Comparison of ENCODE assay signal across 8 mouse cellular contexts in genomic region chr7:4658912-4659551, GRCm38 (mm10). TPM values are rescaled to one million over a fixed set of nuclear protein-coding genes. Genes with fewer than 3 reads are reported as not detected.
DNase-seq lines count a peak whose midpoint lies in the region; ATAC-seq lines count a peak whose summit lies in the region.

Gene Ppp6r1, minus strand, starts transcription at chr7:4659019.

- DNase-seq in Muller cell, postnatal 12 days (ENCODE audit: inconsistent ontology term) = peak; percentile 98
- peak; percentile 99 for DNase-seq in cerebellum, adult 9-11 months
- peak; percentile 95 to 97 for DNase-seq in frontal cortex, adult 2 months (ENCODE audit: extremely low spot score in 1 of 2, low spot score in 1 of 2)
- peak; percentile 97 for DNase-seq in hindbrain, embryonic 11.5 days (ENCODE audit: low spot score)
- peak; percentile 95 to 97 for DNase-seq in layer of hippocampus, postnatal 10 days (ENCODE audit: low spot score in 2 of 2)
- DNase-seq in lung, postnatal 10 days = peak; percentile 98
- peak; percentile 98 for DNase-seq in ovary, postnatal 36 days (ENCODE audit: low spot score)
- DNase-seq in thymus, postnatal 25 days = peak; percentile 98

- peaks cover 8% of the 10 kb centered on the region for H3K4me1 ChIP-seq in hindbrain, embryonic 11.5 days (replicated peaks; ENCODE audit: control insufficient read depth, insufficient read depth, low read length)

- ATAC-seq in hindbrain, embryonic 11.5 days (ENCODE audit: low FRiP score) = peak; percentile 98

- H3K4me2 ChIP-seq in hindbrain, embryonic 11.5 days (replicated peaks; ENCODE audit: low read depth, low read length) = peak within 1 kb of the TSS; percentile 91

- no peaks in the 10 kb centered on the region for H3K36me3 ChIP-seq in hindbrain, embryonic 11.5 days (ENCODE audit: control insufficient read depth, insufficient read depth, low read length)

- H3K27me3 ChIP-seq in hindbrain, embryonic 11.5 days (ENCODE audit: control insufficient read depth, insufficient read depth, low read length) = no peaks in the 10 kb centered on the region

- no peaks in the 10 kb centered on the region for H3K9me3 ChIP-seq in hindbrain, embryonic 11.5 days (ENCODE audit: control insufficient read depth, low read length)

- peak within 1 kb of the TSS; percentile 85 for H3K4me3 ChIP-seq in hindbrain, embryonic 11.5 days (ENCODE audit: low read depth, low read length)

- H3K9ac ChIP-seq in hindbrain, embryonic 11.5 days (ENCODE audit: low read depth, low read length) = peak within 1 kb of the TSS; percentile 89

- peak within 1 kb of the TSS; percentile 89 for H3K27ac ChIP-seq in hindbrain, embryonic 11.5 days (ENCODE audit: low read depth, low read length)

- under 1% methylated on average over 54 of the region's 54 CpGs for WGBS in hindbrain, embryonic 11.5 days

RNA-seq across cellular contexts. Expression of gene Ppp6r1, which starts in this region (rescaled TPM):
- polyA plus RNA-seq in frontal cortex, adult 2 months (2012; rRNA removed) = 128 and 129 TPM in 2 replicates
- 6.0 and 8.1 TPM in 2 replicates for polyA plus RNA-seq in hindbrain, embryonic 11.5 days (2014; fragmentation: Nextera tagmentation; extraction: Ambion mirVana)
- 100 to 1,000 TPM; 112 to 121 TPM for total RNA-seq in layer of hippocampus, postnatal 10 days (2021)

Comparison
In these comparisons a context has a peak if more than half of its experiments do, and no peak if none do; other contexts are left out.
1. Peak in every context shown above with its lines: DNase-seq, ATAC-seq, H3K4me3 ChIP-seq and H3K27ac ChIP-seq.
2. RNA of gene Ppp6r1 (polyA plus RNA-seq): 128 to 129 TPM in frontal cortex, adult 2 months; 6.0 to 8.1 TPM in hindbrain, embryonic 11.5 days; every median in the first group is over 10 times any median in the second.